7 mouse cellular contexts compared by ENCODE assay signal in genomic region chr17:28328366-28328928, GRCm38 (mm10). TPM values are rescaled to one million over a fixed set of nuclear protein-coding genes. Genes with fewer than 3 reads are reported as not detected.
DNase-seq lines count a peak whose midpoint lies in the region; ATAC-seq and TF ChIP-seq lines count a peak whose summit lies in the region.

Gene Rpl10a (plus strand): TSS chr17:28328471.

- H3K36me3 ChIP-seq in embryonic facial prominence, embryonic 12.5 days: peaks cover 53% of the 10 kb centered on the region
- peaks cover 4% of the 10 kb centered on the region; the same call in 1 of the 2 replicates for H3K36me3 ChIP-seq in kidney, adult 2 months (ENCODE audit: control insufficient read depth, insufficient read depth, low read length)
- peaks cover 71% of the 10 kb centered on the region for H3K36me3 ChIP-seq in limb, embryonic 12.5 days
- H3K36me3 ChIP-seq in midbrain, embryonic 15.5 days (replicated peaks): peaks cover 10% of the 10 kb centered on the region
- peaks cover 20% of the 10 kb centered on the region for H3K36me3 ChIP-seq in spleen, adult 2 months (ENCODE audit: control insufficient read depth, insufficient read depth, low read length)

- peaks cover 37% of the 10 kb centered on the region for H3K4me1 ChIP-seq in embryonic facial prominence, embryonic 12.5 days
- peaks cover 17% of the 10 kb centered on the region for H3K4me1 ChIP-seq in kidney, adult 2 months (ENCODE audit: control insufficient read depth, insufficient read depth, low read length)
- H3K4me1 ChIP-seq in limb, embryonic 12.5 days (replicated peaks): peaks cover 49% of the 10 kb centered on the region
- H3K4me1 ChIP-seq in midbrain, embryonic 15.5 days: peaks cover 29% of the 10 kb centered on the region
- peaks cover 2% of the 10 kb centered on the region; the same call in 1 of the 2 replicates for H3K4me1 ChIP-seq in spleen, adult 2 months (ENCODE audit: control insufficient read depth, insufficient read depth, insufficient read length)

- peak within 1 kb of the TSS; percentile 93 for H3K9ac ChIP-seq in embryonic facial prominence, embryonic 12.5 days
- peak within 1 kb of the TSS; percentile 99 for H3K9ac ChIP-seq in limb, embryonic 12.5 days (replicated peaks)
- H3K9ac ChIP-seq in midbrain, embryonic 15.5 days: peak within 1 kb of the TSS; percentile 97

- peak; percentile 99 for DNase-seq in adrenal gland, postnatal 25 days
- peak; percentile 97 to 99 for DNase-seq in heart, adult 18-20 months
- peak; percentile 98 for DNase-seq in kidney, adult 2 months
- DNase-seq in spleen, adult 2 months (ENCODE audit: low read depth in 1 of 2, low spot score in 2 of 2): peak; percentile 90 to 96

- TF ChIP-seq POLR2A in kidney, adult 2 months (IDR thresholded peaks at IDR 0.05; ENCODE audit: low read depth, low read length): peak; percentile 96
- peak; percentile 83 for TF ChIP-seq POLR2A in spleen, adult 2 months (IDR thresholded peaks at IDR 0.05; ENCODE audit: low read depth, low read length)

- peak within 1 kb of the TSS; percentile 96 for H3K4me2 ChIP-seq in embryonic facial prominence, embryonic 12.5 days (replicated peaks)
- H3K4me2 ChIP-seq in limb, embryonic 12.5 days: peak within 1 kb of the TSS; percentile 91
- peak within 1 kb of the TSS; percentile 95 for H3K4me2 ChIP-seq in midbrain, embryonic 15.5 days

- peak within 1 kb of the TSS; percentile 95 for H3K27ac ChIP-seq in embryonic facial prominence, embryonic 12.5 days
- peak within 1 kb of the TSS; percentile 85 for H3K27ac ChIP-seq in kidney, adult 2 months (ENCODE audit: insufficient read depth, low read depth, low read length)
- peak within 1 kb of the TSS; percentile 98 for H3K27ac ChIP-seq in limb, embryonic 12.5 days
- H3K27ac ChIP-seq in midbrain, embryonic 15.5 days: peak within 1 kb of the TSS; percentile 91
- peak within 1 kb of the TSS; percentile 83 for H3K27ac ChIP-seq in spleen, adult 2 months (ENCODE audit: insufficient read depth, low read length)

- H3K9me3 ChIP-seq in embryonic facial prominence, embryonic 12.5 days: no peaks in the 10 kb centered on the region
- peaks cover 6% of the 10 kb centered on the region; the same call in 1 of the 2 replicates for H3K9me3 ChIP-seq in limb, embryonic 12.5 days
- no peaks in the 10 kb centered on the region for H3K9me3 ChIP-seq in midbrain, embryonic 15.5 days

- peak; percentile 82 for ATAC-seq in embryonic facial prominence, embryonic 12.5 days (ENCODE audit: insufficient number of reproducible peaks, insufficient read depth, low FRiP score, low TSS enrichment)
- ATAC-seq in limb, embryonic 12.5 days (ENCODE audit: insufficient number of reproducible peaks, insufficient read depth, low FRiP score, low TSS enrichment, low read depth): peak; percentile 83
- ATAC-seq in midbrain, embryonic 15.5 days (replicated peaks): peak; percentile 90

- TF ChIP-seq CTCF in kidney, adult 2 months (conservative IDR thresholded peaks at IDR 0.05; ENCODE audit: insufficient read depth, insufficient read length, low read depth, low read length): peak; percentile 71
- peak; percentile 87 for TF ChIP-seq CTCF in spleen, adult 2 months (IDR thresholded peaks at IDR 0.05; ENCODE audit: extremely low read depth, insufficient read depth, insufficient read length, insufficient replicate concordance)

- peak within 1 kb of the TSS; percentile 74 for H3K4me3 ChIP-seq in embryonic facial prominence, embryonic 12.5 days
- H3K4me3 ChIP-seq in kidney, adult 2 months (ENCODE audit: insufficient read depth, low read depth, low read length): peak within 1 kb of the TSS; percentile 66
- peak within 1 kb of the TSS; percentile 93 for H3K4me3 ChIP-seq in limb, embryonic 12.5 days (replicated peaks)
- H3K4me3 ChIP-seq in midbrain, embryonic 15.5 days: peak within 1 kb of the TSS; percentile 69
- peak within 1 kb of the TSS; percentile 71 for H3K4me3 ChIP-seq in spleen, adult 2 months (ENCODE audit: extremely low read depth, insufficient read depth, insufficient read length)

- no peaks in the 10 kb centered on the region for H3K27me3 ChIP-seq in embryonic facial prominence, embryonic 12.5 days
- no peaks in the 10 kb centered on the region for H3K27me3 ChIP-seq in kidney, adult 2 months (replicated peaks; ENCODE audit: control insufficient read depth, insufficient read depth, low read length)
- H3K27me3 ChIP-seq in limb, embryonic 12.5 days: no peaks in the 10 kb centered on the region
- no peaks in the 10 kb centered on the region for H3K27me3 ChIP-seq in midbrain, embryonic 15.5 days (replicated peaks)
- H3K27me3 ChIP-seq in spleen, adult 2 months (ENCODE audit: control insufficient read depth, insufficient read depth, low read length): no peaks in the 10 kb centered on the region

- WGBS in embryonic facial prominence, embryonic 12.5 days: under 1% methylated on average over 67 of the region's 67 CpGs
- under 1% methylated on average over 67 of the region's 67 CpGs for WGBS in kidney, adult 2 months
- WGBS in limb, embryonic 12.5 days: under 1% methylated on average over 67 of the region's 67 CpGs
- WGBS in midbrain, embryonic 15.5 days: under 1% methylated on average over 66 of the region's 67 CpGs
- WGBS in spleen, adult 2 months: 0% methylated on average over 67 of the region's 67 CpGs

RNA-seq across cellular contexts. Expression of gene Rpl10a, which starts in this region (rescaled TPM):
- total RNA-seq in adrenal gland, postnatal 25 days (2021): 789 and 848 TPM in 2 replicates
- polyA plus RNA-seq in embryonic facial prominence, embryonic 12.5 days (2016; fragmentation: Nextera tagmentation; extraction: Ambion mirVana): 496 and 505 TPM in 2 replicates
- total RNA-seq in heart, adult 18-20 months (2021): 100 to 1,000 TPM; 422 to 438 TPM
- 2,603 and 2,904 TPM in 2 replicates for polyA plus RNA-seq in kidney, adult 2 months (2012; rRNA removed)
- 535 and 537 TPM in 2 replicates for polyA plus RNA-seq in limb, embryonic 12.5 days (2016; fragmentation: Nextera tagmentation; extraction: Ambion mirVana)
- 307 and 313 TPM in 2 replicates for polyA plus RNA-seq in midbrain, embryonic 15.5 days (2015; fragmentation: Nextera tagmentation; extraction: Ambion mirVana)
- 4,168 and 4,314 TPM in 2 replicates for polyA plus RNA-seq in spleen, adult 2 months (2012; rRNA removed)

Comparison
In these comparisons a context has a peak if more than half of its experiments do, and no peak if none do; other contexts are left out.
1. Peak in every context shown above with its lines: DNase-seq, ATAC-seq, H3K4me3 ChIP-seq and H3K27ac ChIP-seq.